Mouse (Mus musculus) A20 (cell line): ENCODE data around the gene Clip1.
A peak's percentile ranks its signal among the peaks of the same experiment; 100 is the strongest.

ENCODE experiments used
- DNase-seq: peaks from one replicate; pipeline ENCODE4 v3.0.0-alpha.2; 2011; ENCODE audit warnings: low read depth, low spot score

Gene Clip1

GRCm38 (mm10) chr5:123603496-123603895 is 80.9 kb downstream of the Clip1 start:
- no peak for DNase-seq

- no peak for DNase-seq
Measured at GRCm38 (mm10) chr5:123602174-123602573, 82.2 kb downstream of the Clip1 start.

- DNase-seq: no peak
Measured at GRCm38 (mm10) chr5:123599319-123599718, 85.1 kb downstream of the Clip1 start.

GRCm38 (mm10) chr5:123593622-123594280 is 90.7 kb downstream of the Clip1 start:
- DNase-seq: no peak

GRCm38 (mm10) chr5:123580043-123580442 is 104.4 kb downstream of the Clip1 start:
- DNase-seq: no peak

GRCm38 (mm10) chr5:123576696-123577095 is 107.7 kb downstream of the Clip1 start:
- DNase-seq: no peak

GRCm38 (mm10) chr5:123573362-123573761 is 111.1 kb downstream of the Clip1 start:
- DNase-seq: no peak

- DNase-seq: peak; percentile 99
Measured at GRCm38 (mm10) chr5:123572357-123573186, 111.8 kb downstream of the Clip1 start, which contains the start of gene Vps33a. TSS of gene Vps33a (minus strand) at chr5:123573038.

- DNase-seq: no peak
Measured at GRCm38 (mm10) chr5:123561128-123561527, 123.3 kb downstream of the Clip1 start.

GRCm38 (mm10) chr5:123559588-123559987 is 124.8 kb downstream of the Clip1 start:
- DNase-seq: no peak

GRCm38 (mm10) chr5:123556451-123556850 is 128.0 kb downstream of the Clip1 start:
- no peak for DNase-seq

GRCm38 (mm10) chr5:123555693-123556092 is 128.7 kb downstream of the Clip1 start:
- DNase-seq: no peak

GRCm38 (mm10) chr5:123533801-123534200 is 150.6 kb downstream of the Clip1 start:
- DNase-seq: no peak

GRCm38 (mm10) chr5:123530056-123530455 is 154.4 kb downstream of the Clip1 start:
- DNase-seq: no peak

- no peak for DNase-seq
Measured at GRCm38 (mm10) chr5:123528641-123529040, 155.8 kb downstream of the Clip1 start.
